22 mouse cellular contexts compared by ENCODE assay signal in the genomic region with DNA sequence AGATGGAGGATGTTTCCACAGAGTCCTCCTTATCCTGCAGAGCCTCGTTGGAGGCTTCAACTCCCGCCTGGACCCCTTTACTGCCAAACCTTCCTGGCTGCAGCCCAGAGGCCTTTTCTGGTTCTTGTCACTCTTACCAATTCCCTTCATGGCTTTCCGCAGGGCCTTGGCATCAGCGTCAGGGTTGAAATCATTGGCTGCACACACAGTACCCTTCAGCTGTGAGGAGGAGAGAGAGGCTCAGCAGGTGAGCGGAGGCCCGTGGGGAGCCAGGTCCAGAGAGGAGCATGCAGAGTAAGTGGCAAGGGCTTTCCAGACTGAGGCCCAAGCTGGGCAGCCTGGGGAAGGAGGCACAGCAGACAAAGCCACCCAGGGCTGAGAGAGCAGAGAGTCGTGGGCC. TPM values are rescaled to one million over a fixed set of nuclear protein-coding genes. Genes with fewer than 3 reads are reported as not detected.
A peak's percentile ranks its signal among the peaks of the same experiment; 100 is the strongest.
DNase-seq lines count a peak whose midpoint lies in the region; ATAC-seq and TF ChIP-seq lines count a peak whose summit lies in the region.
"Had no signal": no experiment of that assay in that cellular context is flagged by ENCODE, and none has a peak within 500 bp of the region (broad histone marks: within the 10 kb centered on the region; RNA-seq: fewer than 3 reads in every experiment).

No protein-coding gene starts in this region.

- no peaks in the 10 kb centered on the region for H3K27me3 ChIP-seq in forebrain, postnatal 0 days (ENCODE audit: insufficient read depth, low read length)
- H3K27me3 ChIP-seq in forebrain, embryonic 16.5 days (replicated peaks; ENCODE audit: control insufficient read depth, insufficient read depth, low read length) = no peaks in the 10 kb centered on the region
- H3K27me3 ChIP-seq: forebrain, embryonic 13.5 days; liver, embryonic 12.5 days; neural tube, embryonic 15.5 days had no signal

- H3K4me1 ChIP-seq in forebrain, postnatal 0 days (ENCODE audit: insufficient read depth) = no peaks in the 10 kb centered on the region
- 0 out of 2 replicates have a peak, but pooled peaks cover 2% of the 10 kb centered on the region for H3K4me1 ChIP-seq in forebrain, embryonic 16.5 days (replicated peaks; ENCODE audit: control insufficient read depth, insufficient read depth, low read length)
- H3K4me1 ChIP-seq: liver, embryonic 12.5 days; midbrain, embryonic 12.5 days; neural tube, embryonic 15.5 days had no signal

- DNase-seq in forebrain, postnatal 0 days = peak; percentile 9
- DNase-seq in layer of hippocampus, adult 2 months (ENCODE audit: low spot score in 2 of 2) = no peak
- DNase-seq in layer of hippocampus, adult 9-11 months = no peak
- DNase-seq in brain, embryonic 14.5 days (ENCODE audit: low read depth) = peak; percentile 25
- DNase-seq in cerebellum, adult 9-10 months = peak; percentile 61
- no peak for DNase-seq in embryo, embryonic 10.5 days (ENCODE audit: low spot score)
- DNase-seq in spleen, adult 12 weeks (ENCODE audit: low spot score) = no peak
- DNase-seq: adrenal gland, postnatal 10 days; embryo, embryonic 11 days; heart, adult 2 months; kidney, adult 2 months; kidney, postnatal 25 days; layer of hippocampus, postnatal 36 days; lung, embryonic 14.5 days; thymus, adult 2 months had no signal

- H3K9ac ChIP-seq in forebrain, postnatal 0 days = no peak overlapping the region
- H3K9ac ChIP-seq in forebrain, embryonic 16.5 days (replicated peaks; ENCODE audit: low read depth, low read length) = no peak overlapping the region
- H3K9ac ChIP-seq: forebrain, embryonic 13.5 days; liver, embryonic 12.5 days; lung, embryonic 14.5 days; midbrain, embryonic 12.5 days; neural tube, embryonic 15.5 days had no signal

- no peak overlapping the region for H3K4me2 ChIP-seq in forebrain, postnatal 0 days (ENCODE audit: low read depth)
- no peak overlapping the region for H3K4me2 ChIP-seq in forebrain, embryonic 16.5 days (ENCODE audit: low read length)
- H3K4me2 ChIP-seq: forebrain, embryonic 13.5 days; liver, embryonic 12.5 days; lung, embryonic 14.5 days; midbrain, embryonic 12.5 days; neural tube, embryonic 15.5 days had no signal

- H3K4me3 ChIP-seq in forebrain, postnatal 0 days (ENCODE audit: low read depth, low read length) = no peak overlapping the region
- no peak overlapping the region for H3K4me3 ChIP-seq in forebrain, embryonic 16.5 days (replicated peaks; ENCODE audit: low read length)
- H3K4me3 ChIP-seq in layer of hippocampus, adult 2 months = no peak overlapping the region
- H3K4me3 ChIP-seq: forebrain, embryonic 13.5 days; heart, adult 2 months; liver, embryonic 12.5 days; midbrain, embryonic 12.5 days; myocyte; neural tube, embryonic 15.5 days had no signal

- no peak for TF ChIP-seq CTCF in forebrain, postnatal 0 days (IDR thresholded peaks at IDR 0.05; ENCODE audit: low read depth)
- TF ChIP-seq CTCF in layer of hippocampus, adult 2 months (conservative IDR thresholded peaks at IDR 0.05) = no peak
- TF ChIP-seq CTCF in brain, embryonic 14.5 days (IDR thresholded peaks at IDR 0.05; ENCODE audit: borderline replicate concordance, extremely low read depth, insufficient read depth, insufficient read length) = no peak

- H3K9me3 ChIP-seq in forebrain, postnatal 0 days (ENCODE audit: low read length) = no peaks in the 10 kb centered on the region
- H3K9me3 ChIP-seq in forebrain, embryonic 16.5 days (ENCODE audit: control insufficient read depth, low read length) = no peaks in the 10 kb centered on the region; the same call in 1 of the 2 replicates
- H3K9me3 ChIP-seq: neural tube, embryonic 15.5 days had no signal

- TF ChIP-seq POLR2A in brain, embryonic 14.5 days (IDR thresholded peaks at IDR 0.05; ENCODE audit: borderline replicate concordance, extremely low read depth, insufficient read depth, insufficient read length, poor library complexity, severe bottlenecking) = no peak

- ATAC-seq in forebrain, postnatal 0 days = 0 out of 2 replicates have a peak, but pooled peaks have one; percentile 38
- no peak for ATAC-seq in forebrain, embryonic 16.5 days
- ATAC-seq: forebrain, embryonic 13.5 days; liver, embryonic 12.5 days had no signal

- WGBS in forebrain, postnatal 0 days = 38% methylated on average over 7 of the region's 7 CpGs
- 39% methylated on average over 7 of the region's 7 CpGs for WGBS in forebrain, embryonic 16.5 days

- peaks cover 39% of the 10 kb centered on the region for H3K36me3 ChIP-seq in forebrain, postnatal 0 days (ENCODE audit: insufficient read depth)
- peaks cover 7% of the 10 kb centered on the region for H3K36me3 ChIP-seq in forebrain, embryonic 16.5 days (ENCODE audit: control insufficient read depth, insufficient read depth)

- no peak overlapping the region for H3K27ac ChIP-seq in forebrain, postnatal 0 days (ENCODE audit: low read depth, low read length)
- no peak overlapping the region for H3K27ac ChIP-seq in forebrain, embryonic 16.5 days (ENCODE audit: low read length)
- H3K27ac ChIP-seq in layer of hippocampus, adult 2 months = 0 out of 2 replicates have a peak overlapping the region, but pooled peaks have one; percentile 28
- H3K27ac ChIP-seq: forebrain, embryonic 13.5 days; heart, adult 2 months; liver, embryonic 12.5 days; macrophage; midbrain, embryonic 12.5 days; neural tube, embryonic 15.5 days had no signal

RNA-seq across cellular contexts. Expression of gene Tnip1, which starts 33.5 kb away (rescaled TPM):
- total RNA-seq in forebrain, postnatal 0 days (2014; rRNA removed) = 9.8 and 14.9 TPM in 2 replicates
- 13.0 and 16.6 TPM in 2 replicates for polyA plus RNA-seq in forebrain, postnatal 0 days (2015; fragmentation: Nextera tagmentation; extraction: Ambion mirVana)
- 12.7 and 13.2 TPM in 2 replicates for polyA plus RNA-seq in forebrain, embryonic 16.5 days (2015; fragmentation: Nextera tagmentation; extraction: Ambion mirVana)
- 10 to 100 TPM; 33.0 to 33.1 TPM for total RNA-seq in layer of hippocampus, adult 2 months (2021)
- 13.3 and 16.0 TPM in 2 replicates for polyA plus RNA-seq in brain, embryonic 14.5 days (2012; rRNA removed)

RNA-seq across cellular contexts. Expression of gene Anxa6, which starts 37.1 kb away (rescaled TPM):
- total RNA-seq in forebrain, postnatal 0 days (2014; rRNA removed) = 52.3 and 57.2 TPM in 2 replicates
- polyA plus RNA-seq in forebrain, postnatal 0 days (2015; fragmentation: Nextera tagmentation; extraction: Ambion mirVana) = 40.5 and 50.2 TPM in 2 replicates
- polyA plus RNA-seq in forebrain, embryonic 16.5 days (2015; fragmentation: Nextera tagmentation; extraction: Ambion mirVana) = 40.9 and 53.0 TPM in 2 replicates
- 100 to 1,000 TPM; 100 to 103 TPM for total RNA-seq in layer of hippocampus, adult 2 months (2021)
- polyA plus RNA-seq in brain, embryonic 14.5 days (2012; rRNA removed) = 33.2 and 47.6 TPM in 2 replicates

Comparison
In these comparisons a context has a peak if more than half of its experiments do, and no peak if none do; other contexts are left out.
1. DNase-seq: peak in forebrain, postnatal 0 days (single experiment), brain, embryonic 14.5 days (single experiment) and cerebellum, adult 9-10 months (single experiment); none in layer of hippocampus, adult 2 months (0 of 2), layer of hippocampus, adult 9-11 months (single experiment), embryo, embryonic 10.5 days (single experiment) and spleen, adult 12 weeks (single experiment).